Mouse (Mus musculus): ENCODE results near the gene Nhej1. TPM values are rescaled to one million over a fixed set of nuclear protein-coding genes. Genes with fewer than 3 reads are reported as not detected.

Nhej1 gene
- polyA plus RNA-seq, 1 experiment = 2.4 TPM

GRCm38 (mm10) chr1:75133421-75134207 is 8.6 kb upstream of the Nhej1 start, which contains the start of gene Slc23a3:
TSS of gene Slc23a3 (minus strand) at chr1:75133890.
- DNase-seq (ENCODE audit: extremely low spot score in 1 of 2, low spot score in 1 of 2) = no peak

GRCm38 (mm10) chr1:75128641-75129040 is 3.6 kb upstream of the Nhej1 start:
- DNase-seq (ENCODE audit: extremely low spot score in 1 of 2, low spot score in 1 of 2) = no peak

GRCm38 (mm10) chr1:75125418-75125817 is 418 bp upstream of the Nhej1 start:
- no peak for DNase-seq (ENCODE audit: extremely low spot score in 1 of 2, low spot score in 1 of 2)

- no peak for DNase-seq (ENCODE audit: extremely low spot score in 1 of 2, low spot score in 1 of 2)
Measured at GRCm38 (mm10) chr1:75122211-75122610, 2.8 kb downstream of the Nhej1 start.

GRCm38 (mm10) chr1:75052091-75052490 is 72.9 kb downstream of the Nhej1 start:
- DNase-seq (ENCODE audit: extremely low spot score in 1 of 2, low spot score in 1 of 2) = peak; percentile 7 to 63

GRCm38 (mm10) chr1:75051428-75051827 is 73.6 kb downstream of the Nhej1 start:
- no peak for DNase-seq (ENCODE audit: extremely low spot score in 1 of 2, low spot score in 1 of 2)

GRCm38 (mm10) chr1:75048571-75048970 is 76.4 kb downstream of the Nhej1 start:
- DNase-seq (ENCODE audit: extremely low spot score in 1 of 2, low spot score in 1 of 2) = no peak

- DNase-seq (ENCODE audit: extremely low spot score in 1 of 2, low spot score in 1 of 2) = no peak
Measured at GRCm38 (mm10) chr1:75048041-75048440, 77.0 kb downstream of the Nhej1 start.

- no peak for DNase-seq (ENCODE audit: extremely low spot score in 1 of 2, low spot score in 1 of 2)
Measured at GRCm38 (mm10) chr1:75040429-75040828, 84.6 kb downstream of the Nhej1 start.

- DNase-seq (ENCODE audit: extremely low spot score in 1 of 2, low spot score in 1 of 2) = no peak
Measured at GRCm38 (mm10) chr1:75032041-75032440, 93.0 kb downstream of the Nhej1 start.

- no peak for DNase-seq (ENCODE audit: extremely low spot score in 1 of 2, low spot score in 1 of 2)
Measured at GRCm38 (mm10) chr1:75027061-75027779, 97.8 kb downstream of the Nhej1 start.

- no peak for DNase-seq (ENCODE audit: extremely low spot score in 1 of 2, low spot score in 1 of 2)
Measured at GRCm38 (mm10) chr1:75024419-75025199, 100.4 kb downstream of the Nhej1 start.

GRCm38 (mm10) chr1:75022216-75022615 is 102.8 kb downstream of the Nhej1 start:
- DNase-seq (ENCODE audit: extremely low spot score in 1 of 2, low spot score in 1 of 2) = no peak

- DNase-seq (ENCODE audit: extremely low spot score in 1 of 2, low spot score in 1 of 2) = peak; percentile 41 to 93
Measured at GRCm38 (mm10) chr1:75016846-75017245, 108.2 kb downstream of the Nhej1 start.

- DNase-seq (ENCODE audit: extremely low spot score in 1 of 2, low spot score in 1 of 2) = no peak
Measured at GRCm38 (mm10) chr1:75015551-75016265, 109.3 kb downstream of the Nhej1 start.

- DNase-seq (ENCODE audit: extremely low spot score in 1 of 2, low spot score in 1 of 2) = no peak
Measured at GRCm38 (mm10) chr1:75014210-75014845, 110.7 kb downstream of the Nhej1 start.

GRCm38 (mm10) chr1:75010817-75011216 is 114.2 kb downstream of the Nhej1 start:
- DNase-seq (ENCODE audit: extremely low spot score in 1 of 2, low spot score in 1 of 2) = no peak

GRCm38 (mm10) chr1:75010203-75010602 is 114.8 kb downstream of the Nhej1 start:
- no peak for DNase-seq (ENCODE audit: extremely low spot score in 1 of 2, low spot score in 1 of 2)

- no peak for DNase-seq (ENCODE audit: extremely low spot score in 1 of 2, low spot score in 1 of 2)
Measured at GRCm38 (mm10) chr1:75006016-75006415, 119.0 kb downstream of the Nhej1 start.

GRCm38 (mm10) chr1:75001183-75001582 is 123.8 kb downstream of the Nhej1 start:
- no peak for DNase-seq (ENCODE audit: extremely low spot score in 1 of 2, low spot score in 1 of 2)

Data from frontal cortex, adult 2 months (tissue).